Mouse (Mus musculus) CH12.LX (cell line): ENCODE results near the gene Anp32a. TPM values are rescaled to one million over a fixed set of nuclear protein-coding genes. Genes with fewer than 3 reads are reported as not detected.

Experiments
- DNase-seq: peaks from one replicate; pipeline ENCODE4 v3.0.0-alpha.2; 2013; ENCODE audit errors: extremely low read depth
- H3K27ac ChIP-seq: 2 replicates; pipeline ENCODE4 v1.5.1; 2012; ENCODE audit warnings: low read depth, mild to moderate bottlenecking, control low read depth, moderate library complexity; ENCODE audit not compliant: insufficient read depth
- H3K27me3 ChIP-seq: replicated peaks from 2 replicates; pipeline ENCODE3; 2012; ENCODE audit warnings: inconsistent platforms
- H3K36me3 ChIP-seq, 2 experiments: replicated peaks in 1 of 2; 2 replicates each; pipeline versions ENCODE3 to v1.6.1; 2012; ENCODE audit warnings: inconsistent platforms in 1 of 2, low read length in 1 of 2, mild to moderate bottlenecking in 1 of 2, mixed read lengths in 1 of 2, moderate library complexity in 1 of 2; ENCODE audit not compliant: control insufficient read depth in 1 of 2, insufficient read depth in 1 of 2
- H3K4me1 ChIP-seq, 2 experiments: 2 replicates each; pipeline ENCODE4 v1.6.1; 2012; ENCODE audit warnings: inconsistent platforms in 1 of 2, moderate library complexity in 1 of 2; ENCODE audit not compliant: insufficient read depth in 2 of 2, control insufficient read depth in 1 of 2
- H3K4me2 ChIP-seq: 2 replicates; pipeline ENCODE4 v1.6.1; 2012; ENCODE audit warnings: low read depth, mild to moderate bottlenecking, control low read depth; ENCODE audit not compliant: poor library complexity, insufficient read depth, severe bottlenecking
- H3K4me3 ChIP-seq, 3 experiments: fragments of 150-350 bp in 1 of 3; sonication (generic) in 1 of 3; replicated peaks in 1 of 3; 2 replicates each; pipeline versions ENCODE3 to v1.5.1; 2011 to 2012; ENCODE audit warnings: low read depth in 2 of 3, low read length in 2 of 3, mild to moderate bottlenecking in 2 of 3, moderate library complexity in 2 of 3, control low read depth in 1 of 3, improper control_type of control experiment in 1 of 3, inconsistent platforms in 1 of 3, mixed read lengths in 1 of 3; ENCODE audit not compliant: poor library complexity in 1 of 3
- H3K79me2 ChIP-seq: replicated peaks from 2 replicates; pipeline ENCODE4 v1.6.1; 2012; ENCODE audit warnings: mild to moderate bottlenecking, moderate library complexity; ENCODE audit not compliant: control insufficient read depth, poor library complexity, insufficient read depth, severe bottlenecking; ENCODE audit errors: extremely low read depth
- H3K9ac ChIP-seq: 2 replicates; pipeline ENCODE4 v1.6.1; 2012; ENCODE audit warnings: low read depth, mild to moderate bottlenecking, control low read depth, moderate library complexity; ENCODE audit not compliant: insufficient read depth
- H3K9me3 ChIP-seq: replicated peaks from 2 replicates; pipeline ENCODE3; 2012; ENCODE audit warnings: low read length, inconsistent platforms, mixed read lengths
- CHD1 ChIP-seq: IDR thresholded peaks from 2 replicates; pipeline ENCODE4 v1.6.1; 2012; ENCODE audit warnings: low read depth, low read length, improper control_type of control experiment, inconsistent platforms
- CHD2 ChIP-seq: IDR thresholded peaks from 2 replicates; pipeline ENCODE4 v1.6.1; 2011; ENCODE audit warnings: low read length, improper control_type of control experiment
- E2F4 ChIP-seq: IDR thresholded peaks from 2 replicates; pipeline ENCODE4 v1.6.1; 2011; ENCODE audit warnings: low read depth, low read length, improper control_type of control experiment; ENCODE audit not compliant: insufficient replicate concordance
- EP300 ChIP-seq: IDR thresholded peaks from 2 replicates; pipeline ENCODE4 v1.6.1; 2011; ENCODE audit warnings: low read length, improper control_type of control experiment
- GABPA ChIP-seq: IDR thresholded peaks from 2 replicates; pipeline ENCODE4 v1.6.1; 2012; ENCODE audit warnings: low read depth, low read length, improper control_type of control experiment, inconsistent platforms; ENCODE audit not compliant: insufficient replicate concordance
- HCFC1 ChIP-seq: IDR thresholded peaks from 2 replicates; pipeline ENCODE4 v1.6.1; 2012; ENCODE audit warnings: low read depth, mild to moderate bottlenecking, inconsistent platforms, low read length, improper control_type of control experiment
- JUN ChIP-seq: IDR thresholded peaks from 2 replicates; pipeline ENCODE4 v1.6.1; 2011; ENCODE audit warnings: low read depth, mild to moderate bottlenecking, low read length, improper control_type of control experiment, moderate library complexity; ENCODE audit not compliant: insufficient read depth
- JUND ChIP-seq: conservative IDR thresholded peaks from 2 replicates; pipeline ENCODE4 v1.6.1; 2011; ENCODE audit warnings: low read depth, low read length, improper control_type of control experiment
- MAFK ChIP-seq: IDR thresholded peaks from 2 replicates; pipeline ENCODE4 v1.6.1; 2011; ENCODE audit warnings: low read length, improper control_type of control experiment; ENCODE audit not compliant: insufficient replicate concordance
- MYC ChIP-seq: IDR thresholded peaks from 2 replicates; pipeline ENCODE4 v1.6.1; 2011; ENCODE audit warnings: low read depth, mild to moderate bottlenecking, improper control_type of control experiment, low read length
- NELFE ChIP-seq: IDR thresholded peaks from 2 replicates; pipeline ENCODE4 v1.6.1; 2011; ENCODE audit warnings: low read depth, low read length, improper control_type of control experiment
- NRF1 ChIP-seq: IDR thresholded peaks from 2 replicates; pipeline ENCODE4 v1.6.1; 2014; ENCODE audit warnings: low read depth, mild to moderate bottlenecking, inconsistent platforms, low read length, improper control_type of control experiment, moderate library complexity
- POLR2A ChIP-seq: IDR thresholded peaks from 2 replicates; pipeline ENCODE4 v1.6.1; 2011; ENCODE audit warnings: low read depth, mild to moderate bottlenecking, improper control_type of control experiment, low read length
- POLR2AphosphoS2 ChIP-seq: IDR thresholded peaks from 2 replicates; pipeline ENCODE4 v1.6.1; 2011; ENCODE audit warnings: low read depth, low read length, improper control_type of control experiment
- RCOR1 ChIP-seq: conservative IDR thresholded peaks from 2 replicates; pipeline ENCODE4 v1.6.1; 2012; ENCODE audit warnings: low read depth, mild to moderate bottlenecking, inconsistent platforms, low read length, improper control_type of control experiment
- SIN3A ChIP-seq: IDR thresholded peaks from 2 replicates; pipeline ENCODE4 v1.6.1; 2012; ENCODE audit warnings: low read length, improper control_type of control experiment, inconsistent platforms
- TBP ChIP-seq: conservative IDR thresholded peaks from 2 replicates; pipeline ENCODE4 v1.6.1; 2011; ENCODE audit warnings: low read depth, low read length, improper control_type of control experiment
- TCF12 ChIP-seq: IDR thresholded peaks from 2 replicates; pipeline ENCODE4 v1.6.1; 2014; ENCODE audit warnings: low read depth, mild to moderate bottlenecking, inconsistent platforms, low read length, improper control_type of control experiment
- USF1 ChIP-seq: IDR thresholded peaks from 2 replicates; pipeline ENCODE4 v1.6.1; 2014; ENCODE audit warnings: low read depth, mild to moderate bottlenecking, inconsistent platforms, low read length, improper control_type of control experiment
- USF2 ChIP-seq: conservative IDR thresholded peaks from 2 replicates; pipeline ENCODE4 v1.6.1; 2011; ENCODE audit warnings: low read depth, low read length, improper control_type of control experiment
- ZC3H11A ChIP-seq: IDR thresholded peaks from 2 replicates; pipeline ENCODE4 v1.6.1; 2012; ENCODE audit warnings: low read depth, mild to moderate bottlenecking, inconsistent platforms, low read length, improper control_type of control experiment
- ZKSCAN1 ChIP-seq: IDR thresholded peaks from 2 replicates; pipeline ENCODE4 v1.6.1; 2012; ENCODE audit warnings: low read depth, inconsistent platforms, low read length, improper control_type of control experiment, borderline replicate concordance
- ZNF384 ChIP-seq: IDR thresholded peaks from 2 replicates; pipeline ENCODE4 v1.6.1; 2012; ENCODE audit warnings: low read depth, low read length, improper control_type of control experiment, inconsistent platforms
- dilution Hi-C: fragments of 300-500 bp; cut with MboI; formaldehyde crosslinking; loops from 2 replicates; pipeline ENCODE4 v1.14.3; 2020; ENCODE audit warnings: low sequenced_read_pairs; ENCODE audit not compliant: extremely low pct_unique_long_range_greater_than_20kb, extremely low pct_ligation_motif_present
- in situ Hi-C: fragments of 300-500 bp; cut with MboI; formaldehyde crosslinking; loops from 3 replicates; pipeline ENCODE4 v1.14.3; 2019; ENCODE audit warnings: low sequenced_read_pairs, low pct_ligation_motif_present, low pct_unique_long_range_greater_than_20kb, mixed read lengths
- polyA plus RNA-seq: library from polyadenylated mRNA; unstranded; fragments of >175 nt; gene quantifications from 2 replicates; pipeline ENCODE4 v1.2.1, GENCODE M21; 2012; ENCODE audit warnings: low read depth; ENCODE audit not compliant: insufficient read length
- total RNA-seq, 2 experiments: library from RNA; depleted of rRNA; stranded (reverse); fragments of 300-350 nt in 1 of 2; fragments of >200 nt in 1 of 2; gene quantifications; 2 replicates each; pipeline ENCODE4 v1.2.3; 2012 to 2014

Anp32a gene
- total and polyA plus RNA-seq, 3 experiments: 585 to 1,207 (median 869) TPM

- TF ChIP-seq ZKSCAN1 (peak; percentile 100), HCFC1 (no peak), ZC3H11A (no peak), USF1 (no peak), MAFK (no peak), USF2 (no peak), CHD1 (no peak), TBP (no peak), CHD2 (peak; percentile 72; the same call in 1 of the 2 replicates), TCF12 (peak; percentile 99), JUND (no peak), RCOR1 (peak; percentile 94), NELFE (no peak), POLR2A (peak; percentile 38; the same call in 1 of the 2 replicates)
- TF ChIP-seq, all 38 proteins: peak for 16
These were observed 14.7 kb downstream of the Anp32a start (continued) for GRCm38 (mm10) chr9:62355763-62356162.

- no peaks in the 10 kb centered on the region for H3K9me3 ChIP-seq
- peak overlapping the region; percentile 47; the same call in 1 of the 2 replicates for H3K9ac ChIP-seq
- in situ Hi-C loops: no loop called here
- peaks cover 94% of the 10 kb centered on the region for H3K79me2 ChIP-seq
- TF ChIP-seq ZNF384 (no peak), CHD2 (no peak), EP300 (no peak), NRF1 (no peak), POLR2AphosphoS2 (no peak), HCFC1 (no peak), ZKSCAN1 (no peak), MYC (no peak), USF2 (no peak), RCOR1 (no peak), POLR2A (no peak; the same call in 1 of the 2 replicates), E2F4 (no peak), ZC3H11A (no peak), SIN3A (no peak), NELFE (no peak), JUN (no peak), JUND (no peak), GABPA (no peak)
- no peak for DNase-seq
- H3K36me3 ChIP-seq: peaks cover 29 to 73% of the 10 kb centered on the region in 2 experiments
- H3K4me2 ChIP-seq: peak overlapping the region; percentile 73
- no peaks in the 10 kb centered on the region for H3K27me3 ChIP-seq
- peaks cover 66 to 98% of the 10 kb centered on the region in 2 experiments for H3K4me1 ChIP-seq
- peak overlapping the region; percentile 95 for H3K27ac ChIP-seq
- no peak overlapping the region for H3K4me3 ChIP-seq
- dilution Hi-C loops: no loop called here
These were observed 16.5 kb downstream of the Anp32a start for GRCm38 (mm10) chr9:62357593-62357992.
